Mouse (Mus musculus) lung, postnatal 10 days (tissue): ENCODE measurements around the gene Usp54.

Experiments used
- DNase-seq: peaks from one replicate; pipeline ENCODE4 v3.0.0; 2021

The Usp54 gene

DNA sequence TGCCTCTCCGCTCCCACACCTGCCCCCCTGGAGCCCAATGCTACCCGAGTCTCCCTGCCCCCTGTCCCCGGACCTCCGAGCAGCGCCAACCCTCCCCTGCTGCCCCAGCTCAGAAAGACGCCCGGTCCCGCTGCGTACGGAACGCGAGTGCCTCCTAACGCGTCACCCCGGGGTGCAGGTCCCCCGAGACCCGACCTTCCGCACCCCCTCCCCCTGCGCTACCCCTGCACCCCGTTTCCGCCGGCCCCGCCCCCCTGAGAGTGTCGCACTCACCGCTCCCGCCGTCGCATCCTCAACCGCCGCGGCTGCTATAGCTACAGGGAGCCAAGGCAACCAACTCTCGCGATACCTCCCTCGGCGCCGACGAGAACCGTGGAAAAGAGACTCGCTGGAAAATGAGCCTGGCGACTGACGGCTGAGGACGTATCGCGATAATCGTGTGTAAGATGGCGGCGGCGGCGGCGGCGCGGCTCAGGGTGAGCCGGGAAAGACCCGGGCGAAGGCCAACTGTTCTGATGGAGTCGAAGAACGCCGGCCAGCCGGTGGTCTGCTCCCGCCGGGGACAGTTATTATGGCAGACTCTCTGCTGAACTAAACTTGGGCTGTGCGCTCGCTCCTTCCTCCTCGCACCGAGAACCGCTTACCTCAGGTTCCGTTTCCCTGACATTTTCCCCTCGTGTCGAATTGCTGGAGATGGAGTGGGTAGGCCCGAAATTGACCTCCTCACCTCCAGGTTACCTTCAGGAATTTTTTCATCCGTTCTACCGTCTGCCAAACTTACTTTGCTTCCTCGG is at the start of gene Usp54:
Usp54 (minus strand) TSS at position 420 of the 794 bp plus-strand sequence.
- DNase-seq, result peak; percentile 99

GRCm38 (mm10) chr14:20689009-20689408 is 48.1 kb upstream of the Usp54 start:
- no peak for DNase-seq

GRCm38 (mm10) chr14:20686576-20686975 is 45.7 kb upstream of the Usp54 start:
- DNase-seq, result no peak

GRCm38 (mm10) chr14:20682498-20682897 is 41.6 kb upstream of the Usp54 start:
- DNase-seq, result peak; percentile 20

GRCm38 (mm10) chr14:20681742-20682141 is 40.9 kb upstream of the Usp54 start:
- no peak for DNase-seq

DNA sequence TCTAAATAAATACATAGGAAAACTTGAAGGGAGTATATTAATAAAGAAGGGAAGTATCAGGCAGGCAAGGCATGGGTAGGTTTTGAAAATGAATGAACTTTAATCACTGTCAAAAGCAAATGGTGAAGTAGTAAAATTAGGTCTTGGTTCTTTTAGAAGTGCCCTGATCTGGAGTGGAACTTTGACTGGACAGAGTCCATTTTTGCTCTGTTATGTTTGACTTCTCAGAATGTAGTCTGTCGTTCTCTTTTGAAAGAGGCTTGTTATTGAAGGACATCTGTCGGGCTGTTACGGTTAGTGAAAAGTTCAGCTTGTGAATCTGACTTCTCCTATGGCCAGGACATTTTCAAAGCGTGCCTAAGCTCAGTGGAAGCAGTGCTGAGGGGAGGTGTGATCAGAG is 37.0 kb upstream of the Usp54 start:
- DNase-seq, result no peak

- DNase-seq, result peak; percentile 99
These were observed 33.4 kb upstream of the Usp54 start, which contains the start of gene Sec24c for GRCm38 (mm10) chr14:20674064-20674833. TSS of gene Sec24c (plus strand) at chr14:20674308.

- DNase-seq, result no peak
These were observed 32.8 kb upstream of the Usp54 start for GRCm38 (mm10) chr14:20673735-20674063.

GRCm38 (mm10) chr14:20672990-20673389 is 32.1 kb upstream of the Usp54 start:
- DNase-seq, result peak; percentile 63

- no peak for DNase-seq
These were observed 27.4 kb upstream of the Usp54 start, which contains the start of gene Synpo2l for GRCm38 (mm10) chr14:20668154-20668810. TSS of gene Synpo2l (minus strand) at chr14:20668354.

DNA sequence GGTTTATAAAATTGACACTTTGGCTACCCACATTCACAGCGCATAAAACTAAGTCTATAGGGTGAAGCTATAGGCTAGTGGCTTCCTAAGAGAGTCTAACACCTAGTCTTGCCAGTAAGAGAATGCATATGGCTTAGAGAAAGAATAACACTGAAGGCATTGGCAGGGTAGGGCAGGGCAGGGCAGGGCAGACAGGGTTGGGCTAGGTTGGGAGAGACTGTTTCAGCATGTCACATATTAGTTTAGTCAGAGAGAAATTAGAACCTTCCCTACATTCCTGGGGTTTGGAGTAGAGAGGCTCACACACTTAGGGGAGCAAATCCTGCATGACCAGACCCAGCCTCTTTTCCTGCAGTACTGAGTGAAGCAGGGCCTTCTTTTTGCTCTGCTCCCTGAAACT is 26.6 kb upstream of the Usp54 start:
- no peak for DNase-seq

- DNase-seq, result no peak
These were observed 23.6 kb upstream of the Usp54 start for GRCm38 (mm10) chr14:20664436-20664835.

DNA sequence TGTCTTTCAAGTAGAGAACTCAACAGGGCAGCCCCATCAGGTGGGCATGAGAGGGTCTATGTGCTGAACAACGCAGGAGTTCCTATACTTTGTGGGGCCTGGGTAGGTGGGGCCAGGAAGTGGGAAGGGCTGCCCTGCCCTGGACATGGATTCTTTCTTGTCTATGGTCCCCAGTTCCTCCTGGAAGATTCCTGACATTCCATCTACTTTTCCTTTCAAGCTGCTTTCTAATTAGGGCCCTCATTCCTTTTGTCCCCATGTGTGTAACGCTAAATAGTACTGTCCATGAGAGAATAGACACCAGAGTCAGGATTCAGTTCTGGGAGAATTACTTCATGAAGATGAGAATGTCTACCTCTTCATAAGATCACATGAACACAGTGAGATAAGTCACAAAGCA is 22.7 kb upstream of the Usp54 start:
- DNase-seq, result no peak

- no peak for DNase-seq
These were observed 21.9 kb upstream of the Usp54 start for GRCm38 (mm10) chr14:20662740-20663139.

DNA sequence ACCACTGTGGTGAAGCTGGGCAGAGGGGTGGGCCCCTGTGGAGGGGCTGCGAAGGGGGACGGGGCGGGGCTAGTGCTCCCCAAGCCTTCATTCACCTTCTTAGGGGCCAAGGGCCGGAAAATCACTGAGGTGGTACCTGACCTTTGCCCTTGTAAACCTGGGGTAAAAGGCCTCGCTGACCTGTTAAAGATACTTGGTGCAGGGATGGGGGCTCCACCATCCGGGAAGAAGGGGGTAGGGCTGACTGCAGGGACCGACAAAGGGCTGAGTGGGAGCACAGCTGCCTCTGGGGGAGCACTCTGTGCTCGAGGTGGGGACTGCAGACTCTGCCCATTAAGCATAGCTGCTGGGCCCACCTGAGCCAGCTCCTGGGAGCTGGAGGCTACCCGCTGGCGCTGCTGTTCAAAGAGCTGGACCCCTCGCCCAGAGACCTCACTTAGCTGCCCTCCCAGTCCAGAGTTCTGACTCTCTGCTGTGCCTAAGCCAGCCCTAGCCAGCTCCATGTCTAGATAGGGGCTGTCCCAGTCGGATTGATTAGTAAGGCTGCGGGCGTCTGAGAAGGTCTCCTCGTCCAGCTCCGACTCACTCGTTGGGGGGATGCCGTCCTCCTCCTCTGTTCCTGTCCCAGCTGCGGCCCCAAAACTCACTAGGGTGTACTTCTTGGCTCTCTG is 20.9 kb upstream of the Usp54 start:
- DNase-seq, result peak; percentile 13

DNA sequence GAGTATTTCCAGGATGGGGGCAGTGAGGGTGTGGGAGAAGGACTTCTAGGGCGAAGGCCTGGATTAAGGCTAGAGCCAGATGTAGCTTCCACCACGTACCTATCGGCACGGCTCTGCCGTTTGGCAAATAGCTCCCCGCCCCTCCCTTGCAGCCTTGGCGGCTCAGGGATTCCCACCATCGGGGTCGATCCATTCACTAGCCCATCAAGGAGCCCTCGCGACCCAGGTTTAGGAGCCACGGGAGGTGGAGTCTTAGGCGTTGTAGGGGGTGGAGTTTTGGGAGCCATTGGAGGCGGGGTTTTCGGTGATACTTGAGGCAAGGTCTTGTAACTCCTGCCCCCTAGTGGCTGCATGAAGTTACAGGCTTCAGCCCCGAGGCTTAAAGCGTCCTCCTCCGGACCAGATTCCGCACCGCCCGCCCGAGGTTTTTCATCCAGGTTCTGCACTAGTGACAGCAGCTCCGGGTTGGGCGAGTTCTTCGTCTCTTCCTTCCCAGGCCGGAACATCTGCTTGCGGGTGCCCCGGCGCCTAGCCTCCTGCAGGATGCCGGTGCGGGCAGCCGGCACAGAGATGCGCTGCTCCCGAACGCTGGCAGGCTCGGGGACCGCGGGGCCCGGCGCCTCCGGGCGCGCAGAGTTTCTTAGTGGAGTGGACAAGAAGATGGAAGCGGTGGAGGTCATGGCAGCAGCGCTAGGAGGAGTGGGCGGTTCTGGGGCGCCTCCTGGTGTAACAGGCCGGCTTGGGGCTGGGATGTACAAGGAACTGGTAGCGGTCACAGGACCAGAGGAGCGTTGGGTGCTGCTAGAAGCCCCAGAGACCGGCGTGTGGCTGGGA is 20.2 kb upstream of the Usp54 start:
- peak; percentile 98 for DNase-seq

- DNase-seq, result no peak
These were observed 18.8 kb upstream of the Usp54 start for GRCm38 (mm10) chr14:20659687-20660086.

- DNase-seq, result no peak
These were observed 18.0 kb upstream of the Usp54 start for GRCm38 (mm10) chr14:20658902-20659301.

GRCm38 (mm10) chr14:20658326-20658725 is 17.5 kb upstream of the Usp54 start:
- DNase-seq, result peak; percentile 70

- no peak for DNase-seq
These were observed 15.5 kb upstream of the Usp54 start, which contains the start of gene Myoz1 for GRCm38 (mm10) chr14:20656361-20656760. TSS of gene Myoz1 (minus strand) at chr14:20656540.

- DNase-seq, result no peak
These were observed 14.9 kb upstream of the Usp54 start for GRCm38 (mm10) chr14:20655731-20656130.
